Mouse (Mus musculus) kidney, postnatal 25 days (tissue): ENCODE results near the gene Aadacl4.
"Not testable (repeated sequence)": the region's sequence is repeated elsewhere in the genome, so short reads cannot be mapped to it uniquely, and the experiment has no call there.

Experiments used
- DNase-seq, 2 experiments: peaks; one replicate each; pipeline ENCODE4 v3.0.0; 2021; ENCODE audit warnings: mixed read lengths in 2 of 2

Gene Aadacl4

GRCm38 (mm10) chr4:144613407-144613806 lies at the start of gene Aadacl4:
Gene Aadacl4, plus strand, starts transcription at chr4:144613707.
- DNase-seq, result no peak

DNA sequence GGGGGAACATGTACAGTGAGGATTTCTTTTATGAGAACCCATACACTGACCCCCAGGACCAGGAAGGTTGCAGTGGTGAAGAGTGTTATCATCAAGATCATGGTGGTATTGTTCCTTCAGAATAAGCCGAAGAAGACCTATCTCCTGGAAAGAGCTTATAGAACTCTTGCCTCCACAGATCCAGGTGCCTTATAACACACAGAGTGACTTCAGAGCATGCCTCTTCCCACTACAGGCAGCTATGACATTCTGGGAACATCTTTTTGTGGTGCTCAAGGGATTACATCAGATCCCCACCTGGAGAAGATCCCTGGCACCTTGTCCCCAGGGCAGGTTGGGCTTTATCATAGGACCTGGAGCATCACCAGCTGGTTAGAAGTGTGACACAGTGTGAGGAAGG lies 48.5 kb upstream of the Aadacl4 start, which contains the start of gene Gm13124:
Gene Gm13124 (minus strand): TSS at position 101 of the 400 bp plus-strand sequence.
- no peak for DNase-seq

DNA sequence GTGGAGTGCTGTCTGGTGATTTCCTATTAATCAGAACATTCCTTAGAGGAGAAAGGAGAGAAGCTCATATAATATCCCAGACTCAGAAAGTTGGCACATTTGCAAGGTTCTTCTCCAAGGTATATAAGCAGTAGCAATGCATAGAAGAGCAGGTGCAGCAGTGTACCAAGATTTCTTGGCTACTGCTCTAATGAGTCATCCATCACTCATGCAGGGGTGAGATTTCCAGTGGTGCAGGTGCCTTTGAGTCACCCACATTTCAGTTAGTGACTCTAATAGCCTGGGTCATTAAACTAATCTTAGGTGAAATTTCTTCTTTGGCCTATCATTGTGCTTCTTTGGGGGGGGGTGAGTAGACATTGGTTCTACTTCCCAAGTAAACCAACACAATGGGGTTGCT lies 45.8 kb upstream of the Aadacl4 start:
- no peak for DNase-seq

GRCm38 (mm10) chr4:144586207-144586606 lies 27.3 kb upstream of the Aadacl4 start:
- DNase-seq, result not testable (repeated sequence)

DNA sequence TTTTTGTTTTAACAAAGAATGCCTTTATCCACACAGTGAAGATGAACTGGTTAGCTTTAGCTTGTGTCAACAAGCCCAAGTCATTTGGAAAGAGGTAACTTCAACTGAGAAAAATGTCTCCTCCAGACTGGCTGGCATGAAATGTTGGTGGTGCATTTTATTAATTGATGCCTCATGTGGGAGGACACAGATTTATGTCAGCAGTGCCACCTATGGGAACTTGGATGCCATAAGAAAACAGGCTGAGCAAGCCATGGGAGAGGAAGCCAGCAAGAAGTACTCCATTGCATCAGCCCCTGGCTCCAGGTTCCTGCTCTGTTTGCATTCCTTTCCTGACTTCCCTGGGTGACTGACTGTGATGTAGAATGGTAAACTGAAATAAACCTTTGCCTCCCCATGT lies 20.7 kb upstream of the Aadacl4 start:
- no peak for DNase-seq

GRCm38 (mm10) chr4:144614586-144614985 lies 1.1 kb downstream of the Aadacl4 start:
- no peak for DNase-seq

DNA sequence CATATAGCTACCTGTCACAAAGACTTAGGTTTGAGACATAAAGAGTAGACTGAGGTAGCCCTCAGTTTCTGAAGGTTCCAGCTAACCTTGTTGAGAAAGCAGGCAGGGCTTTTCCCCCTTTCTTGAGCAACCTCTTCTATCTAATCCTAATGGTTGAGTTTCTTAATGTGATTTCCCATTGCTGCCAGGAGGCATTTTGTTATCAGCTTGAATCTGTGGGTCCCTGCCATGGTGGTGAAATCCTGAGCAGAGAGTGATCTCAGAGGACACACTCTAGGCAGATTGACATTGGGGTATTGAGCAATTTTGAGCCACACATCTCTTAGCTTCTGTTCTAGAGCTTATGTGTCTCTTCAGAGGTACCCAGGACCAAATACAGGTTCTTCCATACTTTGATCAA lies 24.8 kb downstream of the Aadacl4 start:
- DNase-seq, result no peak
